Mouse (Mus musculus) layer of hippocampus, postnatal 14 days (tissue): ENCODE measurements around the gene Soat2. TPM values are rescaled to one million over a fixed set of nuclear protein-coding genes. Genes with fewer than 3 reads are reported as not detected.

Experiments used
- DNase-seq, 2 experiments: peaks; one replicate each; pipeline ENCODE4 v3.0.0; 2021 to 2022; ENCODE audit warnings: low spot score in 2 of 2, mixed read lengths in 1 of 2
- long read RNA-seq, 2 experiments: library from polyadenylated mRNA; stranded (forward); transcript quantifications; one replicate each; pipeline ENCODE4 v2.0.0; 2021
- total RNA-seq, 2 experiments: library from RNA; stranded (reverse); gene quantifications; 2 replicates each; pipeline ENCODE4 v1.2.3; 2021

Soat2 gene
- not detected for total RNA-seq
- long read RNA-seq, experiment 1, result 0 reads
- long read RNA-seq, experiment 2, result 0 reads

GRCm38 (mm10) chr15:102150301-102151135 lies at the start of gene Soat2:
Gene Soat2 (plus strand): TSS chr15:102150526.
- DNase-seq, result no peak

- no peak for DNase-seq
Measured at GRCm38 (mm10) chr15:102100996-102101671, 49.2 kb upstream of the Soat2 start.

GRCm38 (mm10) chr15:102101672-102102541 lies 48.4 kb upstream of the Soat2 start:
- no peak for DNase-seq

- no peak for DNase-seq
Measured at GRCm38 (mm10) chr15:102102548-102103121, 47.7 kb upstream of the Soat2 start.

DNA sequence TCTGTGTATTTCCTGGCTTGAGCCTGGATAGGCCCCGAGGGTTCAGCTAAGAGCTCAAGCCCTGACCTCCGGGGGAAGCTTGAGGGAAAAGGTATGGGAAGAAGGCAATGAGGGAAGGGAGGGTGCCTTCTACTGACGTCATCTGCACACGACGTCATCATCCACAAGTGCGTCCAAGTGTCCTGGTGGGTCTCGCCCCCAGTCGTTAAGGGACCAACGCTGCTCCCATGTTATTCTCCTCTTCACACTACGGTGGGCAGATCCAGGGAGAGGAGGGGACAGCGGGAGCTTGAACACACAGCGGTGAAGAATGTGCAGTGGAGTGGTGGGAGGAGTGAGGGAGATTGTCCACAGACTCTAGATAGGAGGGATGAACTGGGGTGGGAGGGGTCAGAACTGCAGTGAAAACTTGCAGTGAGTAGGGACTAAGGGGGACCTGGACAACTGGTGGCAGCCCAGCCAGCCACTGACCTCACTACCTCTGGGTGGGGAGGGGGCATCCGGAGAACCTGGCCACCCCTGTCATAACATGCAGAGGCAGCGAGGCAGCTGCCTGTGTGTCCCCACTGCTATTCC lies 46.9 kb upstream of the Soat2 start:
- no peak for DNase-seq

- no peak for DNase-seq
Measured at GRCm38 (mm10) chr15:102103947-102104555, 46.3 kb upstream of the Soat2 start.

DNA sequence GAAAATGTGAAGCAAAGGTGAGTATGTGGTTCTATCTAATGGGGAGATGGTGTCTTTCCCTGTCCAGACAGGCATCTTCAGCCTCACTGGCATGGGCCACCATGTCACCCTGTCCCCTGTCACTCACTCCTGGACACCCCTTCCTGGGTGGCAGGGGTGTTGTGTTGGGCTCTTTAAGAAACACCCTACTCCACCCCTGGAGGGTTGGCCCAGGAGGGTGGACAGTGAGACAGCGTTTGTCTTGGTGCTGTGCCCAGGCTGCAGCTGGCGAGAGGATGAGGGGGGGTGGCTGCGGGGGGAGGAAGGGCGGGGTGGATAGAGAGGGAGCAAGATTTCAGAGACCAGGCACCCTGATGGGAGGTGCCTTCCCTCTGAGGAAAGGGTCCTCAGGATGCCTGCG lies 45.0 kb upstream of the Soat2 start:
- no peak for DNase-seq

GRCm38 (mm10) chr15:102105764-102106730 lies 44.3 kb upstream of the Soat2 start:
- no peak for DNase-seq

GRCm38 (mm10) chr15:102106754-102107456 lies 43.4 kb upstream of the Soat2 start:
- no peak for DNase-seq

GRCm38 (mm10) chr15:102107689-102108573 lies 42.4 kb upstream of the Soat2 start:
- peak in 1 of 2 experiments; percentile 74 for DNase-seq

GRCm38 (mm10) chr15:102108651-102109525 lies 41.4 kb upstream of the Soat2 start:
- peak; percentile 78 to 83 for DNase-seq

GRCm38 (mm10) chr15:102110271-102110670 lies 40.1 kb upstream of the Soat2 start:
- DNase-seq, result no peak

DNA sequence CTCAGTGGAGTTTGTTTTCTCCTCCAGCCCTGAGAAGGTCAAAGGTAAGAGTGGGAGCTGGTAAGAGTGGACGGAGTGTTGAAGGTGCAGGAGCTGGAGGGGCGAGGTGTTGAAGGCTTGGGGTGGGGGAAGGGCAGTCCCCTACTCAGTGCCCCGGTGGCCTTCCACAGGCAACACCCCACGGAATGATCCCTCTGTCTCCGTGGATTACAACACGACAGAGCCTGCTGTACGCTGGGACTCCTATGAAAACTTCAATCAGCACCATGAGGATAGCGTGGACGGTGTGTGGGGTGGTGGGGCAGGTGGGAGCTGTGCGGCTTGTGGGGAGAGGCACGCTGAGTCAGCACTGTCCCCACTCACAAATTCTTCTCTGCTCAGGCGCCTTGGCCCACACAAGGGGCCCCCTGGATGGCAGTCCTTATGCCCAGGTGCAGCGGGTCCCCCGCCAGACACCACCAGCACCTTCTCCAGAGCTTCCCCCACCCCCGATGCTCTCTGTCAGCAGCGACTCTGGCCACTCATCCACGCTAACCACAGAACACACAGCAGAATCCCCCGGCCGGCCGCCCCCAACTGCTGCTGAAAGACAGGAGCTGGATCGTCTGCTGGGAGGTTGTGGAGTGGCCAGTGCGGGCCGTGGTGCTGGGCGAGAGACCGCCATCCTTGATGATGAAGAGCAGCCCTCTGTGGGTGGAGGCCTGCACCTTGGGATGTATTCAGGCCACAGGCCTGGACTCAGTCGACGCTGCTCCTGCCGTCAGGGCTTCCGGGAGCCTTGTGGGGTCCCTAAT lies 39.4 kb upstream of the Soat2 start:
- DNase-seq, result no peak

- no peak for DNase-seq
Measured at GRCm38 (mm10) chr15:102111495-102111829, 38.9 kb upstream of the Soat2 start.

DNA sequence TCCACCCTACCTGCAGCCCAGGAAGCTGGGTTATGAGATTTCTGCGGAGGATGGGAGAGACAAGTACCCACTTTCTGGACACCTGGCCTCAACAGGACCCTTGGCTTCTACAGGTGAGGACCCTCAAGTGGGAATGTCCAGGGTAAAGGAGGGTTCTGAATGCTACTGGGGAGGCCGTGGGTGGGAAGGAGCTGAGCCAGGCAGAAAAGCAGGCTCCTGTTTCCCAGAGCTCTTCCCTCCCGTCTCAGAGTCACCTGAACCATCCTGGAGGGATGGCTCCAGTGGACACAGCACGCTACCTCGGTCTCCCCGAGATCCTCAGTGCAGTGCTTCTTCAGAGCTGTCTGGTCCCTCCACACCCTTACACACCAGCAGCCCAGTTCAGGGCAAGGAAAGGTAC lies 38.1 kb upstream of the Soat2 start:
- DNase-seq, result no peak

DNA sequence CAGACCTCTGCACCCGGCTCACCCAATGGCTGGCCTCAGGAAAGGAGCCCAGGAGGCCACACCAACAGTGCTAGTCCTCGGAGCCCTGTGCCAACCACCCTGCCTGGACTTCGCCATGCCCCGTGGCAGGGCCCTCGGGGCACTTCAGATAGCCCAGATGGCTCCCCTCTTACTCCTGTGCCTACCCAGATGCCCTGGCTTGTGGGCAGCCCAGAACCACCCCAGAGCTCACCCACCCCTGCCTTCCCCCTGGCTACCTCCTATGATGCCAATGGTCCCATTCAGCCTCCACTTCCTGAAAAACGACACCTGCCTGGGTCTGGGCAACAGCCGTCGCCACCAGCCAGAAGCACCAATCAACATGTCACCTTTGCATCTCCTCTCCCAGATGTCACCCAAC lies 37.5 kb upstream of the Soat2 start:
- no peak for DNase-seq
